Mouse (Mus musculus) forebrain, embryonic 11.5 days (tissue): ENCODE measurements at regions not wholly inside any gene's neighbourhood (a gene's known extent, or its start where the extent isn't known, plus 50 kb on each side); places are given as distances from the start of the nearest gene placed in this dataset. TPM values are rescaled to one million over a fixed set of nuclear protein-coding genes. Genes with fewer than 3 reads are reported as not detected.

Experiments used
- ATAC-seq: fragments of 200-750 bp; cut with Nextera tagmentation; replicated peaks from 2 replicates; pipeline ENCODE4 v1.8.0; 2017; ENCODE audit warnings: moderate TSS enrichment; ENCODE audit not compliant: low FRiP score
- DNase-seq: peaks from one replicate; pipeline ENCODE4 v3.0.0-alpha.2; 2017; ENCODE audit warnings: low spot score
- H3K27ac ChIP-seq: fragments of 300-500 bp; sonication (generic); 2 replicates; pipeline ENCODE4 v1.5.1; 2014; ENCODE audit warnings: low read depth, low read length
- H3K27me3 ChIP-seq: fragments of 300-500 bp; sonication (generic); 2 replicates; pipeline ENCODE4 v1.6.1; 2014; ENCODE audit warnings: mild to moderate bottlenecking, low read length, mixed read lengths; ENCODE audit not compliant: control insufficient read depth, insufficient read depth
- H3K36me3 ChIP-seq: fragments of 300-500 bp; sonication (generic); 2 replicates; pipeline ENCODE4 v1.6.1; 2014; ENCODE audit warnings: mild to moderate bottlenecking, low read length, moderate library complexity, mixed read lengths; ENCODE audit not compliant: control insufficient read depth, insufficient read depth
- H3K4me1 ChIP-seq: fragments of 300-500 bp; sonication (generic); replicated peaks from 2 replicates; pipeline ENCODE4 v1.6.1; 2014; ENCODE audit warnings: low read length, mixed read lengths; ENCODE audit not compliant: control insufficient read depth, insufficient read depth
- H3K4me2 ChIP-seq: fragments of 300-500 bp; sonication (generic); 2 replicates; pipeline ENCODE4 v1.6.1; 2014; ENCODE audit warnings: low read depth, mild to moderate bottlenecking, low read length, moderate library complexity, mixed read lengths; ENCODE audit not compliant: severe bottlenecking
- H3K4me3 ChIP-seq: fragments of 300-500 bp; sonication (generic); 2 replicates; pipeline ENCODE4 v1.5.1; 2014; ENCODE audit warnings: low read depth, low read length
- H3K9ac ChIP-seq: fragments of 300-500 bp; sonication (generic); 2 replicates; pipeline ENCODE4 v1.6.1; 2014; ENCODE audit warnings: low read length
- H3K9me3 ChIP-seq: fragments of 300-500 bp; sonication (generic); 2 replicates; pipeline ENCODE4 v1.6.1; 2016; ENCODE audit warnings: low read length, mixed read lengths; ENCODE audit not compliant: control insufficient read depth
- WGBS: fragments of 180-500 bp; shearing (Covaris S2); extraction: QIAGEN DNeasy Blood & Tissue Kit; methylation state at CpG from one replicate; pipeline ENCODE4 v1.1.7; 2014; 5-methylcytosine and 5-hydroxymethylcytosine counted together
- microRNA-seq: library from miRNA; unstranded; fragments of <30 nt; microRNA quantifications from one replicate; pipeline ENCODE4, GENCODE M21; 2016; ENCODE audit not compliant: insufficient number of aligned reads

DNA sequence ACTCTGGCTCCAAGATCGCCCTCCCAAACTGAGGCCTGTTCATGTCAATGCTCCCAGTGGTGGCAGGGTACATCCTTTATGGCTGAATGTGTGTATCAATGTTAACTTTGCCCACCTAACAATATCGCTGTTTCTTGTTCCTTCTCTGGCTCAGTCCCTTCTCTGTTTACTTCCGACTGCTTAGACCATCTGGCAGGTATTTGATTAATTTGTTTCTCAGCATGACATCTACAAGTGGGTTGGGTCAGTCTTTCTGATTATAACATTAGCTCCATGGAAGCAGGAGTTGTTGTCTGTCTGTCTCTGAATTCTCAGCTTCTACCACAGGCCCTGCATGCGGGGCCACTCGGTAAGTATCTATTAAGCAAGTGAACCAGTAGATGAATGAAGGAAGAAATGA is 49.9 kb upstream of the Peli1 start:
- H3K4me1 ChIP-seq: no peaks in the 10 kb centered on the region
- no peak overlapping the region for H3K9ac ChIP-seq
- DNase-seq (no peak), ATAC-seq (no peak)
- peaks cover 2% of the 10 kb centered on the region; the same call in 1 of the 2 replicates for H3K27me3 ChIP-seq
- H3K4me3 ChIP-seq: no peak overlapping the region
- WGBS: 80% methylated on average over 5 of the region's 5 CpGs
- H3K27ac ChIP-seq: no peak overlapping the region
- no peaks in the 10 kb centered on the region for H3K36me3 ChIP-seq
- H3K9me3 ChIP-seq: no peaks in the 10 kb centered on the region
- no peak overlapping the region for H3K4me2 ChIP-seq

Small RNAs in the stretch of these regions (microRNA-seq; reads per million reads assigned to microRNA genes)
- not detected for gene Gm23681
